Mouse (Mus musculus) layer of hippocampus, adult 8-10 months (tissue): ENCODE measurements around the gene Arpp21. TPM values are rescaled to one million over a fixed set of nuclear protein-coding genes. Genes with fewer than 3 reads are reported as not detected.

Experiments used
- DNase-seq, 2 experiments: peaks; one replicate each; pipeline ENCODE4 v3.0.0; 2022; ENCODE audit warnings: low spot score in 2 of 2
- total RNA-seq, 4 experiments: library from RNA; stranded (reverse); gene quantifications; 2 replicates each; pipeline ENCODE4 v1.2.4; 2022

The Arpp21 gene
- total RNA-seq, 4 experiments from 2014 or later, result 252 to 302 (median 278) TPM

- no peak for DNase-seq
Measured at GRCm38 (mm10) chr9:112231383-112231782, 4.4 kb downstream of the Arpp21 start.

- no peak for DNase-seq
Measured at GRCm38 (mm10) chr9:112230716-112231361, 4.9 kb downstream of the Arpp21 start.

GRCm38 (mm10) chr9:112228470-112228869, 7.3 kb downstream of the Arpp21 start:
- DNase-seq, result no peak

- DNase-seq, result no peak
Measured at GRCm38 (mm10) chr9:112227174-112227573, 8.6 kb downstream of the Arpp21 start.

GRCm38 (mm10) chr9:112226511-112226910, 9.2 kb downstream of the Arpp21 start:
- no peak for DNase-seq

- no peak for DNase-seq
Measured at GRCm38 (mm10) chr9:112225046-112225445, 10.7 kb downstream of the Arpp21 start.

- no peak for DNase-seq
Measured at GRCm38 (mm10) chr9:112219372-112219771, 16.4 kb downstream of the Arpp21 start.

- DNase-seq, result no peak
Measured at GRCm38 (mm10) chr9:112218237-112218636, 17.5 kb downstream of the Arpp21 start.

GRCm38 (mm10) chr9:112217161-112217560, 18.6 kb downstream of the Arpp21 start:
- DNase-seq, result no peak

GRCm38 (mm10) chr9:112215030-112215806, 20.5 kb downstream of the Arpp21 start:
- no peak for DNase-seq

GRCm38 (mm10) chr9:112213411-112214255, 22.1 kb downstream of the Arpp21 start:
- DNase-seq, result no peak

- DNase-seq, result no peak
Measured at GRCm38 (mm10) chr9:112209803-112210202, 25.9 kb downstream of the Arpp21 start.

GRCm38 (mm10) chr9:112207767-112208166, 28.0 kb downstream of the Arpp21 start:
- DNase-seq, result peak; percentile 52 to 70

GRCm38 (mm10) chr9:112198296-112198695, 37.4 kb downstream of the Arpp21 start:
- peak; percentile 59 to 62 for DNase-seq

- DNase-seq, result no peak
Measured at GRCm38 (mm10) chr9:112194049-112194448, 41.7 kb downstream of the Arpp21 start.

GRCm38 (mm10) chr9:112189394-112189793, 46.3 kb downstream of the Arpp21 start:
- DNase-seq, result peak; percentile 65 to 71

- peak; percentile 61 to 73 for DNase-seq
Measured at GRCm38 (mm10) chr9:112188358-112188893, 47.3 kb downstream of the Arpp21 start.

GRCm38 (mm10) chr9:112187667-112188066, 48.1 kb downstream of the Arpp21 start:
- DNase-seq, result peak in 1 of 2 experiments; percentile 58

GRCm38 (mm10) chr9:112186336-112187305, 49.1 kb downstream of the Arpp21 start:
- no peak for DNase-seq

GRCm38 (mm10) chr9:112185746-112186145, 50.0 kb downstream of the Arpp21 start:
- no peak for DNase-seq
